Mouse (Mus musculus) mouse trophoblast stem cell (cell line): Measurements from ENCODE around the gene Dab1.

ENCODE experiments used
- in situ Hi-C, 2 experiments: fragments of 300-500 bp; cut with MseI, MboI; formaldehyde crosslinking; loops; 2 replicates in 1 of 2; 3 replicates in 1 of 2; pipeline ENCODE4 v1.15.1; 2025

Dab1 gene

GRCm38 (mm10) chr4:104369091-104369490 lies 749.9 kb downstream of the Dab1 start:
- in situ Hi-C loops = no loop called here

- in situ Hi-C loops = no loop called here
These were observed 752.0 kb downstream of the Dab1 start for GRCm38 (mm10) chr4:104371136-104371535.

- in situ Hi-C loops = no loop called here
These were observed 755.0 kb downstream of the Dab1 start for GRCm38 (mm10) chr4:104374191-104374590.

GRCm38 (mm10) chr4:104384704-104385103 lies 765.5 kb downstream of the Dab1 start:
- in situ Hi-C loops = no loop called here

GRCm38 (mm10) chr4:104385272-104385671 lies 766.1 kb downstream of the Dab1 start:
- in situ Hi-C loops = no loop called here

GRCm38 (mm10) chr4:104395515-104395914 lies 776.4 kb downstream of the Dab1 start:
- in situ Hi-C loops = no loop called here

GRCm38 (mm10) chr4:104396095-104396494 lies 776.9 kb downstream of the Dab1 start:
- in situ Hi-C loops = no loop called here

- in situ Hi-C loops = no loop called here
These were observed 780.1 kb downstream of the Dab1 start for GRCm38 (mm10) chr4:104399106-104399730.

GRCm38 (mm10) chr4:104404099-104404498 lies 784.9 kb downstream of the Dab1 start:
- in situ Hi-C loops = no loop called here

- in situ Hi-C loops = no loop called here
These were observed 791.8 kb downstream of the Dab1 start for GRCm38 (mm10) chr4:104410922-104411321.

GRCm38 (mm10) chr4:104415482-104415881 lies 796.3 kb downstream of the Dab1 start:
- in situ Hi-C loops = no loop called here

- in situ Hi-C loops = no loop called here
These were observed 799.2 kb downstream of the Dab1 start for GRCm38 (mm10) chr4:104418354-104418753.

- in situ Hi-C loops = no loop called here
These were observed 802.0 kb downstream of the Dab1 start for GRCm38 (mm10) chr4:104420983-104421680.

GRCm38 (mm10) chr4:104429127-104429526 lies 810.0 kb downstream of the Dab1 start:
- in situ Hi-C loops = no loop called here

- in situ Hi-C loops = no loop called here
These were observed 812.2 kb downstream of the Dab1 start for GRCm38 (mm10) chr4:104431231-104431855.

- in situ Hi-C loops = no loop called here
These were observed 813.0 kb downstream of the Dab1 start for GRCm38 (mm10) chr4:104432150-104432549.

- in situ Hi-C loops = no loop called here
These were observed 816.6 kb downstream of the Dab1 start for GRCm38 (mm10) chr4:104435736-104436135.

GRCm38 (mm10) chr4:104436411-104436810 lies 817.3 kb downstream of the Dab1 start:
- in situ Hi-C loops = no loop called here

- in situ Hi-C loops = no loop called here
These were observed 819.6 kb downstream of the Dab1 start for GRCm38 (mm10) chr4:104438730-104439129.

GRCm38 (mm10) chr4:104439641-104440040 lies 820.5 kb downstream of the Dab1 start:
- in situ Hi-C loops = no loop called here

GRCm38 (mm10) chr4:104442925-104443747 lies 824.0 kb downstream of the Dab1 start:
- in situ Hi-C loops = no loop called here

GRCm38 (mm10) chr4:104443775-104444174 lies 824.6 kb downstream of the Dab1 start:
- in situ Hi-C loops = no loop called here
